Comparison of ENCODE assay signal across 8 mouse cellular contexts in the genomic region with DNA sequence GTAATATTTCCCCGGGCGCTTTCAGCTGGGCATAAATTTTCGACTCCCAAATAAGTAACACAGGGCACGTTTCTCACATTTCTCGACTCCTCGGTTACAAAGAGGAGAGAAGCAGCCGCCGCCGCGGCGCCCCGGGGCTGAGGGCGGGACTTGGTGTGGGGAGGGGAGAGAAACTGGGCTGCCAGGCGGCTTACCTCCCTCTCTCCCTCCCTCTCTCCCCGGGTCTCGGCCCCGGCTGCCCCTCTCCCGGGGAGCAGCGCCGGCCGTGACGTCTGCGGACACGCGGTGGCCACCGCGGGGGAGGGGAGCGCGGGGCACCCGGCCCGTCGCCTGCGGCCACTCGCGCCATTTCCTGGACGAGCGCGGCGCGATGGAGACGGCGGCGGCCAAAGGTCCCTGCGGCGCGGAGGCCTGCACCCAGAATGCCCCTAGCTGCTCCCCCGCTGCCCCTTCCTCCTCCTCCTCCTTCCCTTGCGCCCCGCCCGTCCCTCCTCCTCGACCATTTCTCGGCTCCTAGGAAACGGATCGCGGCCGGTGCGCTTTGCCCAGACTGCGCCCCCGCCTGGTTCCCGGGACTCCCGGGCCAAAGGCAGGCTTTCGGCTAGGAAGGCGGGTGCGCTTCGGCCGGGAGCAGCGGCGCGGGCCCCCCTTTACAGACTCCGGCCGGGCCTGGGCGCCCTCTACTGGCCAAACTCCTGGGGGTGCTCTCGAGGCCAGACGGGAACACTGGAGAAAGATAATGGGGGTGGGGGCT. TPM values are rescaled to one million over a fixed set of nuclear protein-coding genes. Genes with fewer than 3 reads are reported as not detected.
DNase-seq lines count a peak whose midpoint lies in the region; ATAC-seq and TF ChIP-seq lines count a peak whose summit lies in the region.

No protein-coding gene starts in this region.

- H3K4me3 ChIP-seq in erythroblast, embryonic 14.5 days (replicated peaks), result peak overlapping the region; percentile 47
- H3K4me3 ChIP-seq in embryonic facial prominence, embryonic 13.5 days, result peak overlapping the region; percentile 82
- H3K4me3 ChIP-seq in limb, embryonic 14.5 days (replicated peaks; ENCODE audit: low read length), result peak overlapping the region; percentile 81
- peak overlapping the region; percentile 75 for H3K4me3 ChIP-seq in myocyte
- H3K4me3 ChIP-seq in stomach, embryonic 14.5 days (ENCODE audit: low read depth, low read length), result peak overlapping the region; percentile 87

- H3K27ac ChIP-seq in embryonic facial prominence, embryonic 13.5 days, result peak overlapping the region; percentile 99
- peak overlapping the region; percentile 99 for H3K27ac ChIP-seq in limb, embryonic 14.5 days (replicated peaks; ENCODE audit: low read depth, low read length)
- peak overlapping the region; percentile 99 for H3K27ac ChIP-seq in stomach, embryonic 14.5 days (ENCODE audit: low read length)

- 0 out of 2 replicates have a peak, but pooled peaks have one; percentile 5 for TF ChIP-seq POLR2A in limb, embryonic 14.5 days (IDR thresholded peaks at IDR 0.05; ENCODE audit: borderline replicate concordance, extremely low read depth, insufficient read depth, insufficient read length)
- peak; percentile 92 for TF ChIP-seq POLR2A in myocyte (IDR thresholded peaks at IDR 0.05; ENCODE audit: insufficient read length, low read depth)

- H3K4me2 ChIP-seq in embryonic facial prominence, embryonic 13.5 days, result peak overlapping the region; percentile 86
- peak overlapping the region; percentile 87 for H3K4me2 ChIP-seq in limb, embryonic 14.5 days (replicated peaks; ENCODE audit: low read depth, low read length, severe bottlenecking)
- peak overlapping the region; percentile 50 for H3K4me2 ChIP-seq in myocyte (ENCODE audit: low read depth)
- peak overlapping the region; percentile 61 for H3K4me2 ChIP-seq in stomach, embryonic 14.5 days (replicated peaks; ENCODE audit: low read depth, low read length)

- under 1% methylated on average over 69 of the region's 74 CpGs for WGBS in embryonic facial prominence, embryonic 13.5 days
- under 1% methylated on average over 43 of the region's 74 CpGs for WGBS in limb, embryonic 14.5 days
- under 1% methylated on average over 49 of the region's 74 CpGs for WGBS in stomach, embryonic 14.5 days

- no peaks in the 10 kb centered on the region for H3K9me3 ChIP-seq in erythroblast, embryonic 14.5 days (ENCODE audit: control insufficient read depth, low read length)
- no peaks in the 10 kb centered on the region for H3K9me3 ChIP-seq in embryonic facial prominence, embryonic 13.5 days
- no peaks in the 10 kb centered on the region for H3K9me3 ChIP-seq in limb, embryonic 14.5 days (ENCODE audit: control insufficient read depth, low read length)
- H3K9me3 ChIP-seq in stomach, embryonic 14.5 days (ENCODE audit: control insufficient read depth, low read depth, low read length), result no peaks in the 10 kb centered on the region

- H3ac ChIP-seq in myocyte (ENCODE audit: control insufficient read depth, insufficient read length), result peak overlapping the region; percentile 98

- peaks cover 52% of the 10 kb centered on the region for H3K27me3 ChIP-seq in erythroblast, embryonic 14.5 days (ENCODE audit: control insufficient read depth)
- H3K27me3 ChIP-seq in embryonic facial prominence, embryonic 13.5 days, result no peaks in the 10 kb centered on the region
- no peaks in the 10 kb centered on the region for H3K27me3 ChIP-seq in limb, embryonic 14.5 days (ENCODE audit: control insufficient read depth, insufficient read depth, low read length)
- H3K27me3 ChIP-seq in myocyte (ENCODE audit: control insufficient read depth, insufficient read depth, insufficient read length), result peaks cover 24% of the 10 kb centered on the region
- no peaks in the 10 kb centered on the region for H3K27me3 ChIP-seq in stomach, embryonic 14.5 days (ENCODE audit: control insufficient read depth, insufficient read depth, low read length)

- H3K36me3 ChIP-seq in erythroblast, embryonic 14.5 days (ENCODE audit: control insufficient read depth), result no peaks in the 10 kb centered on the region
- H3K36me3 ChIP-seq in embryonic facial prominence, embryonic 13.5 days, result no peaks in the 10 kb centered on the region
- H3K36me3 ChIP-seq in limb, embryonic 14.5 days (ENCODE audit: control insufficient read depth, insufficient read depth, low read length), result peaks cover 9% of the 10 kb centered on the region
- H3K36me3 ChIP-seq in myocyte (ENCODE audit: control insufficient read depth, insufficient read depth), result peaks cover 3% of the 10 kb centered on the region
- H3K36me3 ChIP-seq in stomach, embryonic 14.5 days (ENCODE audit: control insufficient read depth, insufficient read depth, low read length), result peaks cover 5% of the 10 kb centered on the region; the same call in 1 of the 2 replicates

- H3K79me2 ChIP-seq in myocyte (ENCODE audit: control insufficient read depth, insufficient read depth), result peaks cover 6% of the 10 kb centered on the region

- peak; percentile 85 for DNase-seq in heart, adult 9 months (ENCODE audit: low spot score in 2 of 2)
- DNase-seq in kidney, adult 9 months, result peak; percentile 92
- peak; percentile 93 for DNase-seq in limb, embryonic 14.5 days (ENCODE audit: low spot score)

- H3K9ac ChIP-seq in embryonic facial prominence, embryonic 13.5 days, result peak overlapping the region; percentile 93
- H3K9ac ChIP-seq in limb, embryonic 14.5 days (ENCODE audit: low read depth, low read length, severe bottlenecking), result peak overlapping the region; percentile 96
- peak overlapping the region; percentile 89 for H3K9ac ChIP-seq in stomach, embryonic 14.5 days (replicated peaks; ENCODE audit: low read depth, low read length)

- no peaks in the 10 kb centered on the region for H3K4me1 ChIP-seq in erythroblast, embryonic 14.5 days (ENCODE audit: control insufficient read depth)
- H3K4me1 ChIP-seq in embryonic facial prominence, embryonic 13.5 days, result peaks cover 28% of the 10 kb centered on the region
- peaks cover 13% of the 10 kb centered on the region for H3K4me1 ChIP-seq in limb, embryonic 14.5 days (ENCODE audit: control insufficient read depth, insufficient read depth, low read length)
- H3K4me1 ChIP-seq in stomach, embryonic 14.5 days (ENCODE audit: control insufficient read depth, insufficient read depth, low read length), result peaks cover 12% of the 10 kb centered on the region; the same call in 1 of the 2 replicates

- no peak for ATAC-seq in erythroblast, adult 5-6 weeks (replicated peaks; ENCODE audit: low FRiP score, poor library complexity, severe bottlenecking)
- ATAC-seq in embryonic facial prominence, embryonic 13.5 days (ENCODE audit: insufficient number of reproducible peaks, insufficient read depth, low FRiP score, low TSS enrichment, low read depth), result peak; percentile 79
- ATAC-seq in limb, embryonic 14.5 days (ENCODE audit: low FRiP score, low read depth), result peak; percentile 77
- peak; percentile 74 for ATAC-seq in stomach, embryonic 14.5 days (ENCODE audit: insufficient number of reproducible peaks, insufficient read depth, low FRiP score, low read depth)

TF ChIP-seq in myocyte, 11 proteins besides CTCF, POLR2A, EP300 and RAD21:
- TF ChIP-seq POLR2AphosphoS2 (IDR thresholded peaks at IDR 0.05; ENCODE audit: insufficient read length, low read depth) (peak; percentile 85), USF1 (IDR thresholded peaks at IDR 0.05; ENCODE audit: low read depth) (no peak), MYOG (IDR thresholded peaks at IDR 0.05; ENCODE audit: control insufficient read depth in 1 of 3, insufficient read depth in 1 of 3, insufficient read length in 2 of 3, low read depth in 2 of 3) (peak in 1 of 3 experiments; percentile 20), CEBPB (IDR thresholded peaks at IDR 0.05; ENCODE audit: insufficient read depth, poor library complexity, severe bottlenecking) (no peak), MYOD1 (IDR thresholded peaks at IDR 0.05; ENCODE audit: control insufficient read depth in 1 of 3, insufficient read length in 2 of 3, low read depth in 2 of 3) (no peak)

RNA-seq across cellular contexts. Expression of a gene that starts 1.3 kb away (rescaled TPM):
- not detected in 2 replicates for polyA plus RNA-seq in erythroblast, embryonic 14.5 days (2012)
- not detected in 2 replicates for total RNA-seq in erythroblast, adult 5-6 weeks (2015; ENCODE audit: low replicate concordance)
- not detected in 2 replicates for total RNA-seq in erythroblast, adult 5-6 weeks (2017; ENCODE audit: low replicate concordance)
- 52.9 and 59.2 TPM in 2 replicates for polyA plus RNA-seq in embryonic facial prominence, embryonic 13.5 days (2015; fragmentation: Nextera tagmentation; extraction: Ambion mirVana)
- 77.1 and 97.5 TPM in 2 replicates for polyA plus RNA-seq in limb, embryonic 14.5 days (2012; rRNA removed)
- 18.7 and 20.7 TPM in 2 replicates for polyA plus RNA-seq in limb, embryonic 14.5 days (2014; fragmentation: Nextera tagmentation; extraction: Ambion mirVana)
- polyA plus RNA-seq in myocyte (2012; fragmentation: generic; extraction: Trizol), result 29.2 TPM
- polyA plus RNA-seq in stomach, embryonic 14.5 days (2014; fragmentation: Nextera tagmentation; extraction: Ambion mirVana), result 10.6 and 11.3 TPM in 2 replicates

Comparison
In these comparisons a context has a peak if more than half of its experiments do, and no peak if none do; other contexts are left out.
1. RNA of a gene that starts 1.3 kb away (polyA plus RNA-seq): 18.7 to 97.5 TPM in limb, embryonic 14.5 days, 52.9 to 59.2 TPM in embryonic facial prominence, embryonic 13.5 days, 29.2 TPM in myocyte (single experiment) and 10.6 to 11.3 TPM in stomach, embryonic 14.5 days; not detected in erythroblast, embryonic 14.5 days; every median in the first group is over 10 times any median in the second.
2. Peak in every context shown above with its lines, with median percentiles within 50 percentile points of each other: H3K4me3 ChIP-seq, H3K27ac ChIP-seq, H3K4me2 ChIP-seq, H3K9ac ChIP-seq and DNase-seq.